Mouse (Mus musculus) adrenal gland (tissue): ENCODE measurements around the gene Cdpf1.
"Not testable (repeated sequence)": the region's sequence is repeated elsewhere in the genome, so short reads cannot be mapped to it uniquely, and the experiment has no call there.

Experiments
- intact Hi-C: fragments of 180-260 bp; cut with DNase I; formaldehyde crosslinking; loops from one replicate; pipeline ENCODE4 v1.15.1; 2025

Gene Cdpf1

GRCm38 (mm10) chr15:85809091-85809490 is 2.4 kb downstream of the Cdpf1 start:
- intact Hi-C loops, result no loop called here

GRCm38 (mm10) chr15:85808434-85808833 is 3.1 kb downstream of the Cdpf1 start:
- intact Hi-C loops, result no loop called here

GRCm38 (mm10) chr15:85808031-85808430 is 3.5 kb downstream of the Cdpf1 start:
- intact Hi-C loops, result no loop called here

- intact Hi-C loops, result no loop called here
Observed at GRCm38 (mm10) chr15:85807404-85807803, 4.1 kb downstream of the Cdpf1 start.

GRCm38 (mm10) chr15:85806886-85807285 is 4.6 kb downstream of the Cdpf1 start:
- intact Hi-C loops, result no loop called here

- intact Hi-C loops, result no loop called here
Observed at GRCm38 (mm10) chr15:85802931-85803330, 8.6 kb downstream of the Cdpf1 start.

GRCm38 (mm10) chr15:85798676-85799075 is 12.8 kb downstream of the Cdpf1 start:
- intact Hi-C loops, result no loop called here

- intact Hi-C loops, result no loop called here
Observed at GRCm38 (mm10) chr15:85795516-85795915, 16.0 kb downstream of the Cdpf1 start.

- intact Hi-C loops, result no loop called here
Observed at GRCm38 (mm10) chr15:85792819-85793218, 18.7 kb downstream of the Cdpf1 start.

GRCm38 (mm10) chr15:85791449-85791848 is 20.0 kb downstream of the Cdpf1 start:
- intact Hi-C loops, result no loop called here

- intact Hi-C loops, result no loop called here
Observed at GRCm38 (mm10) chr15:85788633-85789032, 22.9 kb downstream of the Cdpf1 start.

- intact Hi-C loops, result no loop called here
Observed at GRCm38 (mm10) chr15:85788051-85788450, 23.4 kb downstream of the Cdpf1 start.

GRCm38 (mm10) chr15:85787482-85787881 is 24.0 kb downstream of the Cdpf1 start:
- intact Hi-C loops, result no loop called here

- intact Hi-C loops, result no loop called here
Observed at GRCm38 (mm10) chr15:85786711-85787110, 24.8 kb downstream of the Cdpf1 start.

GRCm38 (mm10) chr15:85784341-85784740 is 27.2 kb downstream of the Cdpf1 start:
- intact Hi-C loops, result no loop called here

- intact Hi-C loops, result no loop called here
Observed at GRCm38 (mm10) chr15:85783146-85783545, 28.4 kb downstream of the Cdpf1 start.

- intact Hi-C loops, result not testable (repeated sequence)
Observed at GRCm38 (mm10) chr15:85778891-85779290, 32.6 kb downstream of the Cdpf1 start.

- intact Hi-C loops, result no loop called here
Observed at GRCm38 (mm10) chr15:85776771-85777170, 34.7 kb downstream of the Cdpf1 start.

GRCm38 (mm10) chr15:85776241-85776640 is 35.3 kb downstream of the Cdpf1 start:
- intact Hi-C loops, result no loop called here

- intact Hi-C loops, result no loop called here
Observed at GRCm38 (mm10) chr15:85775001-85775400, 36.5 kb downstream of the Cdpf1 start.

- intact Hi-C loops, result no loop called here
Observed at GRCm38 (mm10) chr15:85774419-85774818, 37.1 kb downstream of the Cdpf1 start.

GRCm38 (mm10) chr15:85772146-85772740 is 39.3 kb downstream of the Cdpf1 start:
- intact Hi-C loops, result no loop called here

- intact Hi-C loops, result no loop called here
Observed at GRCm38 (mm10) chr15:85771306-85772121, 40.0 kb downstream of the Cdpf1 start.
